Comparison of ENCODE assay signal across 16 mouse cellular contexts in genomic region chr13:57212251-57212650, GRCm38 (mm10).
"Had no signal": no experiment of that assay in that cellular context is flagged by ENCODE, and none has a peak within 500 bp of the region (broad histone marks: within the 10 kb centered on the region; RNA-seq: fewer than 3 reads in every experiment).

No protein-coding gene starts in this region.

- H3K27me3 ChIP-seq: neural tube, embryonic 13.5 days; neural tube, embryonic 15.5 days; stomach, embryonic 15.5 days had no signal

- H3K4me1 ChIP-seq: neural tube, embryonic 15.5 days; stomach, embryonic 15.5 days had no signal

- H3K4me3 ChIP-seq: neural tube, embryonic 13.5 days; neural tube, embryonic 15.5 days; stomach, embryonic 15.5 days had no signal

- H3K9ac ChIP-seq: neural tube, embryonic 13.5 days; neural tube, embryonic 15.5 days; stomach, embryonic 15.5 days had no signal

- DNase-seq: retina, postnatal 1 day; right cerebral cortex, adult 18-20 months; right cerebral cortex, postnatal 14 days; right cerebral cortex, postnatal 25 days; right cerebral cortex, postnatal 4 days; spleen, adult 18-20 months; thymus, adult 18-20 months; thymus, adult 2 months; thymus, postnatal 14 days; thymus, postnatal 25 days; thymus, postnatal 36 days; thymus, postnatal 4 days had no signal

- H3K27ac ChIP-seq: neural tube, embryonic 13.5 days; neural tube, embryonic 15.5 days; stomach, embryonic 15.5 days; stomach, postnatal 0 days had no signal

- H3K36me3 ChIP-seq: neural tube, embryonic 13.5 days; neural tube, embryonic 15.5 days; stomach, embryonic 15.5 days had no signal

- H3K4me2 ChIP-seq: neural tube, embryonic 13.5 days; neural tube, embryonic 15.5 days; stomach, embryonic 15.5 days had no signal

- H3K9me3 ChIP-seq: neural tube, embryonic 13.5 days; neural tube, embryonic 15.5 days; stomach, embryonic 15.5 days had no signal
